Mouse (Mus musculus) right cerebral cortex, postnatal 25 days (tissue): ENCODE measurements around the gene Slc27a1.
A peak's percentile ranks its signal among the peaks of the same experiment; 100 is the strongest.

Experiments
- DNase-seq: peaks from one replicate; pipeline ENCODE4 v3.0.0; 2022

Slc27a1 gene

GRCm38 (mm10) chr8:71588762-71589161 is 20.1 kb downstream of the Slc27a1 start:
- DNase-seq: no peak

- DNase-seq: no peak
Observed at GRCm38 (mm10) chr8:71591017-71591416, 22.3 kb downstream of the Slc27a1 start.

GRCm38 (mm10) chr8:71591471-71592373 is 23.0 kb downstream of the Slc27a1 start, which contains the start of gene Pgls:
Pgls (plus strand) TSS chr8:71592176.
- DNase-seq: peak; percentile 98

- peak; percentile 92 for DNase-seq
Observed at GRCm38 (mm10) chr8:71592374-71593170, 23.9 kb downstream of the Slc27a1 start.

GRCm38 (mm10) chr8:71593556-71594323 is 25.1 kb downstream of the Slc27a1 start:
- DNase-seq: no peak

- DNase-seq: no peak
Observed at GRCm38 (mm10) chr8:71594324-71594722, 25.6 kb downstream of the Slc27a1 start.

- peak; percentile 87 for DNase-seq
Observed at GRCm38 (mm10) chr8:71595862-71596261, 27.2 kb downstream of the Slc27a1 start.

GRCm38 (mm10) chr8:71596384-71596783 is 27.7 kb downstream of the Slc27a1 start:
- no peak for DNase-seq

GRCm38 (mm10) chr8:71596798-71597197 is 28.1 kb downstream of the Slc27a1 start:
- no peak for DNase-seq

GRCm38 (mm10) chr8:71597451-71597850 is 28.8 kb downstream of the Slc27a1 start, which contains the start of gene Fam129c:
Fam129c (plus strand) TSS chr8:71597648.
- DNase-seq: no peak

- no peak for DNase-seq
Observed at GRCm38 (mm10) chr8:71598375-71598774, 29.7 kb downstream of the Slc27a1 start.

- DNase-seq: no peak
Observed at GRCm38 (mm10) chr8:71598841-71599240, 30.2 kb downstream of the Slc27a1 start.

GRCm38 (mm10) chr8:71601939-71602665 is 33.4 kb downstream of the Slc27a1 start:
- DNase-seq: no peak

- no peak for DNase-seq
Observed at GRCm38 (mm10) chr8:71602666-71603334, 34.1 kb downstream of the Slc27a1 start.

- no peak for DNase-seq
Observed at GRCm38 (mm10) chr8:71604021-71604420, 35.3 kb downstream of the Slc27a1 start.

- peak; percentile 97 for DNase-seq
Observed at GRCm38 (mm10) chr8:71610822-71611651, 42.4 kb downstream of the Slc27a1 start, which contains the start of gene Colgalt1. Colgalt1 (plus strand) TSS chr8:71610998.

GRCm38 (mm10) chr8:71612141-71612540 is 43.5 kb downstream of the Slc27a1 start:
- no peak for DNase-seq

- DNase-seq: no peak
Observed at GRCm38 (mm10) chr8:71613418-71613817, 44.7 kb downstream of the Slc27a1 start.

- DNase-seq: no peak
Observed at GRCm38 (mm10) chr8:71619786-71620185, 51.1 kb downstream of the Slc27a1 start.

GRCm38 (mm10) chr8:71625088-71625487 is 56.4 kb downstream of the Slc27a1 start:
- DNase-seq: no peak
